Mouse (Mus musculus): Measurements from ENCODE around the gene Hist3h2a. TPM values are rescaled to one million over a fixed set of nuclear protein-coding genes. Genes with fewer than 3 reads are reported as not detected.

The Hist3h2a gene
- total RNA-seq, 2 experiments from 2014 or later, result 14.0 to 234 TPM

GRCm38 (mm10) chr11:58965001-58965760 is 10.7 kb downstream of the Hist3h2a start:
- peak; percentile 42 for ATAC-seq (replicated peaks; ENCODE audit: poor library complexity, severe bottlenecking)

- ATAC-seq (replicated peaks; ENCODE audit: poor library complexity, severe bottlenecking), result 0 out of 2 replicates have a peak, but pooled peaks have one; percentile 23
These were observed 12.9 kb downstream of the Hist3h2a start for GRCm38 (mm10) chr11:58967346-58967745.

- ATAC-seq (replicated peaks; ENCODE audit: poor library complexity, severe bottlenecking), result 0 out of 2 replicates have a peak, but pooled peaks have one; percentile 17
These were observed 14.1 kb downstream of the Hist3h2a start for GRCm38 (mm10) chr11:58968551-58968950.

- ATAC-seq (replicated peaks; ENCODE audit: poor library complexity, severe bottlenecking), result no peak
These were observed 14.5 kb downstream of the Hist3h2a start for GRCm38 (mm10) chr11:58969027-58969426.

- ATAC-seq (replicated peaks; ENCODE audit: poor library complexity, severe bottlenecking), result no peak
These were observed 15.2 kb downstream of the Hist3h2a start for GRCm38 (mm10) chr11:58969659-58970058.

GRCm38 (mm10) chr11:58970831-58971530 is 16.5 kb downstream of the Hist3h2a start:
- ATAC-seq (replicated peaks; ENCODE audit: poor library complexity, severe bottlenecking), result no peak

- ATAC-seq (replicated peaks; ENCODE audit: poor library complexity, severe bottlenecking), result no peak
These were observed 17.3 kb downstream of the Hist3h2a start for GRCm38 (mm10) chr11:58971796-58972195.

GRCm38 (mm10) chr11:58974414-58974813 is 19.9 kb downstream of the Hist3h2a start:
- no peak for ATAC-seq (replicated peaks; ENCODE audit: poor library complexity, severe bottlenecking)

GRCm38 (mm10) chr11:58977150-58977549 is 22.7 kb downstream of the Hist3h2a start:
- ATAC-seq (replicated peaks; ENCODE audit: poor library complexity, severe bottlenecking), result peak; percentile 20; the same call in 1 of the 2 replicates

GRCm38 (mm10) chr11:58977607-58978026 is 23.1 kb downstream of the Hist3h2a start:
- ATAC-seq (replicated peaks; ENCODE audit: poor library complexity, severe bottlenecking), result no peak

GRCm38 (mm10) chr11:58978027-58978705 is 23.7 kb downstream of the Hist3h2a start, which contains the start of gene Trim11:
Gene Trim11, plus strand, starts transcription at chr11:58978093.
- peak; percentile 42 for ATAC-seq (replicated peaks; ENCODE audit: poor library complexity, severe bottlenecking)

GRCm38 (mm10) chr11:58978706-58979030 is 24.2 kb downstream of the Hist3h2a start:
- ATAC-seq (replicated peaks; ENCODE audit: poor library complexity, severe bottlenecking), result no peak

GRCm38 (mm10) chr11:58979183-58979582 is 24.7 kb downstream of the Hist3h2a start:
- peak; percentile 36 for ATAC-seq (replicated peaks; ENCODE audit: poor library complexity, severe bottlenecking)

- peak; percentile 55 for ATAC-seq (replicated peaks; ENCODE audit: poor library complexity, severe bottlenecking)
These were observed 25.2 kb downstream of the Hist3h2a start for GRCm38 (mm10) chr11:58979661-58980060.

- ATAC-seq (replicated peaks; ENCODE audit: poor library complexity, severe bottlenecking), result no peak
These were observed 26.0 kb downstream of the Hist3h2a start for GRCm38 (mm10) chr11:58980381-58980990.

GRCm38 (mm10) chr11:58981541-58982447 is 27.3 kb downstream of the Hist3h2a start:
- ATAC-seq (replicated peaks; ENCODE audit: poor library complexity, severe bottlenecking), result peak; percentile 26

GRCm38 (mm10) chr11:58982471-58983097 is 28.1 kb downstream of the Hist3h2a start:
- ATAC-seq (replicated peaks; ENCODE audit: poor library complexity, severe bottlenecking), result peak; percentile 45

- no peak for ATAC-seq (replicated peaks; ENCODE audit: poor library complexity, severe bottlenecking)
These were observed 29.3 kb downstream of the Hist3h2a start for GRCm38 (mm10) chr11:58983691-58984341.

Measured in granulocyte monocyte progenitor cell, adult 5-6 weeks (primary cell).